Mouse (Mus musculus) cortical plate, adult 2 months (tissue): ENCODE measurements around the gene Lpcat1. TPM values are rescaled to one million over a fixed set of nuclear protein-coding genes. Genes with fewer than 3 reads are reported as not detected.

ENCODE experiments used
- H3K27ac ChIP-seq: fragments of 200-500 bp; 2 replicates; pipeline ENCODE4 v1.5.1; 2012; ENCODE audit warnings: low read length, control low read depth, inconsistent platforms; ENCODE audit not compliant: insufficient read depth
- H3K4me1 ChIP-seq: fragments of 200-500 bp; 2 replicates; pipeline ENCODE4 v1.6.1; 2011; ENCODE audit warnings: low read length; ENCODE audit not compliant: control insufficient read depth, insufficient read depth
- H3K4me3 ChIP-seq: fragments of 200-500 bp; 2 replicates; pipeline ENCODE4 v1.5.1; 2011; ENCODE audit warnings: mild to moderate bottlenecking, low read length, control low read depth; ENCODE audit not compliant: insufficient read depth
- CTCF ChIP-seq: fragments of 200-500 bp; IDR thresholded peaks from 2 replicates; pipeline ENCODE4 v1.5.1; 2011; ENCODE audit warnings: mild to moderate bottlenecking, control low read depth, low read length; ENCODE audit not compliant: insufficient read depth; ENCODE audit errors: extremely low read depth
- POLR2A ChIP-seq: fragments of 200-500 bp; IDR thresholded peaks from 2 replicates; pipeline ENCODE4 v1.6.1; 2011; ENCODE audit warnings: mild to moderate bottlenecking, low read length, control low read depth; ENCODE audit not compliant: insufficient read depth; ENCODE audit errors: extremely low read depth
- polyA plus RNA-seq: library from polyadenylated mRNA; depleted of rRNA; stranded (reverse); fragments of >200 nt; gene quantifications from 2 replicates; pipeline ENCODE4 v1.2.3, GENCODE M21; 2012

The Lpcat1 gene
- polyA plus RNA-seq, 1 experiment: 39.6 TPM

GRCm38 (mm10) chr13:73489986-73490385, 23.0 kb downstream of the Lpcat1 start:
- TF ChIP-seq CTCF: no peak
- TF ChIP-seq POLR2A: no peak
- Histone ChIP-seq H3K4me1 (0 out of 2 replicates have a peak, but pooled peaks cover 4% of the 10 kb centered on the region), H3K27ac (no peak overlapping the region), H3K4me3 (no peak overlapping the region)

DNA sequence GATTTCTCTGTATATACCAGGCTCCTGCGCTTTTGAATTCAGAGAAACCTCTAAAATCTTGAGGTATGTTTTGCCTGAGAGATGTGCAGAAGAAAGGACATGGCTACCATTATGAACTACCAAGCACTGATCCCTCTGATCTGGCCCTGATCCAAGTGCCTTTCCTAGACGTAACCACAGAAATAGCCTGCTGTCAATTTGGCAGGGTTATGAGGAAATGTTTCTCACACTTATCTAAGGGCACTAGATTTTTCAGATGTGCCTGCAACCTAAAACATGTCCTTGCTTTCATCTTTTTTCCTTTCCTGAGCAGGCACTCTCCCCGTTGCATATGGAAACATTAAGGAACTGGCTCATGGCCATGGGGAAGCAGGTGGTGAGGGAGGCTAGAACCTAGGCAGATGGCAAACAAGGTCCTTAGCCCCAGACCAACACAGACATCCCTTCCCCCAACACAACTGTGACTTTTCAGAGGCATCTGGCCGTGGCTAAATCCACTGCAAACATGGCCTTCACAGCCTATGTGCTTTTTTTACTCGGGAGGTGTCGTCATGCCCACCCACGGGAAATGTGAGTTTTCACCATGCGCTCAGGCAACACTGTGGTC, 23.7 kb downstream of the Lpcat1 start:
- Histone ChIP-seq H3K27ac (no peak overlapping the region), H3K4me1 (0 out of 2 replicates have a peak, but pooled peaks cover 4% of the 10 kb centered on the region), H3K4me3 (no peak overlapping the region)
- TF ChIP-seq POLR2A (no peak), CTCF (no peak)

- Histone ChIP-seq H3K4me3 (no peak overlapping the region), H3K4me1 (0 out of 2 replicates have a peak, but pooled peaks cover 4% of the 10 kb centered on the region), H3K27ac (no peak overlapping the region)
- TF ChIP-seq POLR2A (no peak), CTCF (no peak)
Observed at GRCm38 (mm10) chr13:73493183-73493582, 26.2 kb downstream of the Lpcat1 start.

DNA sequence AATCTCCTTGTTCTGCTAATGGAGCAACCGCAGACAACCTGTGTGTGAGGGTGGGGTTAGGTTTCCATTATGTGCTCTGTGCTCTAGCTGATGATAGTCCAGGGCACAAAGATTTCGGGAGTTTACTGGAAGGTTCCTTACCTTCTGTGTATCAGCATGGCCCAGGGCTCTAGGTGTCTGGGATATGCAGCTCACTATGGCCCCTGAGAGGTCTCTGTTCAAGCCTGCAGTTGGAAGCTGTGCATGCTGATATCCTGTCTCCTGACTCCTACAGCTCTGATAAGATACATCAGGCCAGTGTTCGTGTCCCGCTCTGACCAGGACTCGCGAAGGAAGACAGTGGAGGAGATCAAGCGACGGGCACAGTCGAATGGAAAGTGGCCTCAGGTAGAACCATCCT, 27.5 kb downstream of the Lpcat1 start:
- Histone ChIP-seq H3K4me1 (0 out of 2 replicates have a peak, but pooled peaks cover 2% of the 10 kb centered on the region), H3K4me3 (no peak overlapping the region), H3K27ac (no peak overlapping the region)
- TF ChIP-seq POLR2A: no peak
- no peak for TF ChIP-seq CTCF

- Histone ChIP-seq H3K4me1 (no peaks in the 10 kb centered on the region), H3K27ac (no peak overlapping the region), H3K4me3 (no peak overlapping the region)
- TF ChIP-seq CTCF (no peak), POLR2A (no peak)
Observed at GRCm38 (mm10) chr13:73496137-73496536, 29.1 kb downstream of the Lpcat1 start.

DNA sequence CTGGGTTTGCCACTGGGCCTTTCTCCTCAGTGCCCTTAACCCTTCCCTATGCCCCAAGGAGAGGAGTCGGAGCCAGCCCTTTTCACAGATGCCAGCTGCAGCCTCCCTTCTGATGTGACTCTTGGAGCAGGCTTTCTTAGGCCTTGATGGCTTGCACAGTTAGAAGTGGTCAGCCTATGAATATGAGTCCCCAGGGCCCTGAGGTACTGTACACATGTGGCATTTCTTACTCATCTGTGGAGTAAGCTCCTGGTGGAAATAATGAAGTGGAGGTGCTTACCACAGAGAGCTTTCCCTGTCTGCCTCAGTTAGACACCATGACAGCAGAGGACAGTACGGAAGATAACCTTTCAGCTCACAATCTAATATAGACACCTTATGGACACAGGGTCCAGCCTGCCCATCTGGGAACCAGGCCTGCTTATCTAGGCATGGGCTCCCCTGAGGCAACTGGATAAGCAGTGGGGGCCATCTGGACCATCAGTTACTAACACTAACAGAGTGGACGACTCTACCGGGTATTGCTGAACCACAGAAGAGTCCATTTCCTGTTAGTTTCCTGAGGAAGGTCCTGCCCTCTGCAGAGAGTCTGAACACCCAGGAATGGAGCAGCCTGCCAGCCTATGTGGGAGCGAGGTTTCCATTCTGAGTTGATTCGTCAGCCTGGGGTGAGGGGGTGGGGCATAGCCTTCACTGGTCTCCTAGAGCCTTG, 33.1 kb downstream of the Lpcat1 start:
- no peak for TF ChIP-seq POLR2A
- no peak for TF ChIP-seq CTCF
- Histone ChIP-seq H3K27ac (no peak overlapping the region), H3K4me1 (no peaks in the 10 kb centered on the region), H3K4me3 (no peak overlapping the region)

DNA sequence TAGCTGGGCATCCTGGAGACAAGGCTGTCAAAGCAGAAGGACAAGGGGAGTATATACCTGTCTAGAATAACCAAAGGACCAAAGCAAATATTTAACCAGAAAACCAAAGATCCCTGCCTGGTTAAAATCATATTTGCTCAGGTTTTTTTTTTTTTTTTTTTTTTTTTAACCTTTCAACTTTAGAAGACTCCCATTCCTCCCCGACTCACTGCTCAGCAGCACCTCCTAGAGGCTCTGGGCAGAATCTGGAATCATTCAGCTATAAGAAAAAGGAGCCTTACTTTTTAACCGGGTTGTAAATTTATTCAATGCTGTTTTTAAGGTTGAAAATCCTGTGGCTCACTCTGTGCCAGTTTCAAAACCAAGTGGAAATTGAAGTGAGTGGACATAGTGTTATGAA, 35.7 kb downstream of the Lpcat1 start:
- Histone ChIP-seq H3K4me1 (no peaks in the 10 kb centered on the region), H3K4me3 (no peak overlapping the region), H3K27ac (no peak overlapping the region)
- TF ChIP-seq CTCF (peak; percentile 32), POLR2A (no peak)

GRCm38 (mm10) chr13:73505686-73506467, 38.9 kb downstream of the Lpcat1 start:
- Histone ChIP-seq H3K4me3 (no peak overlapping the region), H3K4me1 (no peaks in the 10 kb centered on the region), H3K27ac (no peak overlapping the region)
- TF ChIP-seq POLR2A (no peak), CTCF (peak; percentile 92)

GRCm38 (mm10) chr13:73508817-73509550, 42.0 kb downstream of the Lpcat1 start:
- no peak overlapping the region for H3K4me3 ChIP-seq
- no peaks in the 10 kb centered on the region for H3K4me1 ChIP-seq
- no peak overlapping the region for H3K27ac ChIP-seq
- TF ChIP-seq POLR2A (no peak), CTCF (no peak)
